Mouse (Mus musculus): ENCODE data around the gene Pmvk. TPM values are rescaled to one million over a fixed set of nuclear protein-coding genes. Genes with fewer than 3 reads are reported as not detected.
A peak's percentile ranks its signal among the peaks of the same experiment; 100 is the strongest.

The Pmvk gene
- polyA plus RNA-seq, 1 experiment from 2014 or later: 123 TPM

DNA sequence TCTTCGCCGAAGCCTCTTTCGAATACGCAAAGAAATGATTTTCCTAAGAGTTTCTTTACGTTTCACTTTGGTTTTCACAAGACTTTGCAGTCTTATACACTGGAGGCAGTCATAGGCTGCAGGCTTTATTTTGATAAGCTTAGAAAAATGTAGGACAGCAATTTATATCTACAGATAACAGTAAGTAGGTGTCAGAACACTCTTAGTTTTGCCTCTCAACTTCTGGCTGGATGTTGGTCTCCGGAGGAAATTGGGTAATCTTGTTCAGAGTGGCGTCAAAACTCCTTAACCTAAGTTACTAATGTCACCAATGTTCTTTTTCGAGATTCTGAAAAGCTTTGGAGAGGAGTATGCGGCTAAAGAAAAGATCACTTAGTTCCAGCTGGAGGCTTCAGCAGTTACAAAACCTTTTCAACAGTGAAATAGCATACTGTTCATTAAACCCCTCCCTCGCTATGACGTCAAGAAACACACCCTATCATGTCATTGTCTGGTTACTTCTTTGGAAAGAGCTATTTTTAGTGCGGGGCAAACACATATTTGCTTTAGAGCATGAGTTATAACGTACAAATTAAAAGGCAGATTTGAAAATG is 4.1 kb downstream of the Pmvk start:
- Histone ChIP-seq H3K9ac (peak overlapping the region; percentile 80; the same call in 1 of the 2 replicates), H3K4me3 (peak overlapping the region; percentile 66), H3K9me3 (no peaks in the 10 kb centered on the region), H3K27me3 (replicated peaks) (no peaks in the 10 kb centered on the region), H3K27ac (peak overlapping the region; percentile 92), H3K36me3 (replicated peaks) (0 out of 2 replicates have a peak, but pooled peaks cover 3% of the 10 kb centered on the region), H3K4me1 (peaks cover 14% of the 10 kb centered on the region; the same call in 1 of the 2 replicates), H3K4me2 (peak overlapping the region; percentile 70)
- peak; percentile 55 for ATAC-seq (replicated peaks)
- 44% methylated on average over 13 of the region's 13 CpGs for WGBS

DNA sequence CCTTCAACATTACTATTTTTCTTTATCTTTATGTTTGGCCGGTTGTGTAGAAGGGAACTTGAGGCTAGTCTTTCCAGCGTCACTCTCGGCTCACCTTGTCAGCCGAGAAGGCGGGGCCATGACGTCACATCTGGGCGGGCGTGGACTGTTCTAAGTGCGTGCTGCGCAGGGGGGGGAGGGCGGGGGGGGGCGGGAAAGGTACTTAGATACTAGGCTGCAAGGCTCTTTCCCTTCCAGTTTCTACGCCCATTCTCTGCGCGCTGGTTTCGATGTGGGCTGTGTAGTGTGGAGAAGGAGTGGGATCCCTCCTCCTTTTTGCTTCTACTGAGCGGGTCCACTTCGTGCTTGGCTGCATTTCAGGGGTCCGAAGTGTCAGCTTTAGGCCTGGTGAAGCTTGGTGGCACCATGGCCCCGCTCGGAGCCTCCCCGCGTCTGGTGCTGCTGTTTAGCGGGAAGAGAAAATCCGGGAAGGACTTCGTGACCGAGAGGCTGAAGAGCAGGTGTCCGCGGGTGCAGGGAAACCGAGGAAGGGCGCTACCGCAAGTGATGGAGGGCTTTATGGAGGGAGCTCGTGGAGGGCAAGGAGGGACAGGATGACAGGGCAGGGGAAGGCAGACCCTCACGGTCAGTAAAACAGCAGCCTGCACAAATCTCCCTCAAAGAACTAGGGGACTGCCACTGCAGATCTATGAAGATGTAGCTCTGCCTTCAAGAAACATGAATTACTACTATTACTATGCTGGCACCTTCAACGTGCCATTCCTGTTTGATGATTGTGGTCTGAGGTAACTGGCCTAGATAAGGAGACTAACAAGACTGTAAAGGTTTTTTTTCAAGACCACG is 4.8 kb downstream of the Pmvk start:
- H3K4me1 ChIP-seq: peaks cover 14% of the 10 kb centered on the region; the same call in 1 of the 2 replicates
- peak overlapping the region; percentile 80 for H3K9ac ChIP-seq
- ATAC-seq (replicated peaks): peak; percentile 92
- H3K27ac ChIP-seq: peak overlapping the region; percentile 92
- 0 out of 2 replicates have a peak, but pooled peaks cover 3% of the 10 kb centered on the region for H3K36me3 ChIP-seq (replicated peaks)
- peak overlapping the region; percentile 66 for H3K4me3 ChIP-seq
- peak overlapping the region; percentile 70 for H3K4me2 ChIP-seq
- no peaks in the 10 kb centered on the region for H3K9me3 ChIP-seq
- under 1% methylated on average over 36 of the region's 36 CpGs for WGBS
- H3K27me3 ChIP-seq (replicated peaks): no peaks in the 10 kb centered on the region

DNA sequence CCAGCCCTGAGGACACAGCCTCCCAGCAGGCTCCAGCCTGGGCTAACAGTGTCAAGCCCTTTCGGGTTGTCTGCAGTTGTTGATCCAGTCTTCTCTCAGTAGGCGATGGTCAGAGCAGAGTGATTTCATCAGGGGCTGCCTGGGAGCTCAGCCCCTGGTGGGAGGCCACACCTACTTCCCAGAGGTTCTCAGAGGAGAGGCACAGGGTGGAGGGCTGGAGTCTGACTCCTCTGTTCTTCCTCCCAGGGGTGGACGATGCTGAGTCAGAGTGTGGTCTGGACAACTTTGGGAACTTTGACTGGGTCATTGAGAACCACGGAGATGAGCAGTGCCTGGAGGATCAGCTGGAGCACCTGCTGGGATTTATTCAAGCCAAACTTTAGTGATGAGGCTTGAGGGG is 13.9 kb downstream of the Pmvk start:
- Histone ChIP-seq H3K4me1 (no peaks in the 10 kb centered on the region), H3K4me3 (no peak overlapping the region), H3K27ac (no peak overlapping the region), H3K27me3 (replicated peaks) (no peaks in the 10 kb centered on the region), H3K36me3 (replicated peaks) (peaks cover 4% of the 10 kb centered on the region; the same call in 1 of the 2 replicates), H3K9ac (no peak overlapping the region), H3K4me2 (no peak overlapping the region), H3K9me3 (no peaks in the 10 kb centered on the region)
- 46% methylated on average over 4 of the region's 4 CpGs for WGBS
- no peak for ATAC-seq (replicated peaks)

DNA sequence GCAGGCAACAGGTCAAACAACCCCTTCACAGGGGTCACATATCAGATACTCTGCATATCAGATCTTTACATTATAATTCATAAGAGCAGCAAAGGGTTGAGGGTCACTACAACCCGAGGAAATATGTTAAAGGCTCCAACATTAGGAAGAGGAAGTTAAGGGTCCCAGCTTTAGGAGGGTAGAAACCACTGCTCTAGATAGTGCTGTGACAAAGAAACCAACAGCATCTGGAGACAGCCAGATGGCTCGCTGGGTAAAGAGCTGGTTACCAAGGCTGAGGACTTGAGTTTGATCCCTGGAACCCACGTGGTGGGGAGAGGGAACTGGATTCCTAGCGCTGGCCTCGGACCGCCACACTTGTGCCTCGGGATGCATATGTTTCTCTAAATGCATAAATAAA is 17.9 kb downstream of the Pmvk start:
- WGBS: 81% methylated on average over 7 of the region's 7 CpGs
- Histone ChIP-seq H3K27ac (no peak overlapping the region), H3K4me2 (no peak overlapping the region), H3K36me3 (replicated peaks) (peaks cover 4% of the 10 kb centered on the region; the same call in 1 of the 2 replicates), H3K4me3 (no peak overlapping the region), H3K4me1 (no peaks in the 10 kb centered on the region), H3K9ac (no peak overlapping the region), H3K9me3 (no peaks in the 10 kb centered on the region), H3K27me3 (replicated peaks) (no peaks in the 10 kb centered on the region)
- ATAC-seq (replicated peaks): no peak

DNA sequence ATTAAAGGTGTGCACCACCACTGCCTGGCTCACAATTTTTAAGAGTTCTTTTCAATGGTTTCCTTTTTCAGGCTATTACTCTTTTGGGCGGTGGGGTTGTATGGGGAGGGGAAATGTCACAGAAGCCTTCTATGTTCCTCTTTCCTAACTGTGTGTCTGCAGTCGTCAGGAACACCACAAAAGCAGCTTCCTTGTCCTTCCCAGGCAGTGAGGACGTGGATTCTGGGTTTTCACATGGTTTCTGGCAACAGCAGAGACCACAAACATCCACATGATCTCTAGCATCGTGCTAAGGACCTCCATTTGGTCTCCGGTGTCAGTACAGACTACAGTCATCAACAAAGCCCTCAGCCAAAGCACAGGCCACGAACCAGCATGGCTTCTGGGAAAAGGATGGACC is 19.5 kb downstream of the Pmvk start:
- H3K9ac ChIP-seq: no peak overlapping the region
- no peaks in the 10 kb centered on the region for H3K27me3 ChIP-seq (replicated peaks)
- peaks cover 4% of the 10 kb centered on the region; the same call in 1 of the 2 replicates for H3K36me3 ChIP-seq (replicated peaks)
- H3K4me1 ChIP-seq: no peaks in the 10 kb centered on the region
- H3K4me3 ChIP-seq: no peak overlapping the region
- H3K27ac ChIP-seq: no peak overlapping the region
- no peak overlapping the region for H3K4me2 ChIP-seq
- WGBS: 81% methylated on average over 6 of the region's 6 CpGs
- no peaks in the 10 kb centered on the region for H3K9me3 ChIP-seq
- no peak for ATAC-seq (replicated peaks)

DNA sequence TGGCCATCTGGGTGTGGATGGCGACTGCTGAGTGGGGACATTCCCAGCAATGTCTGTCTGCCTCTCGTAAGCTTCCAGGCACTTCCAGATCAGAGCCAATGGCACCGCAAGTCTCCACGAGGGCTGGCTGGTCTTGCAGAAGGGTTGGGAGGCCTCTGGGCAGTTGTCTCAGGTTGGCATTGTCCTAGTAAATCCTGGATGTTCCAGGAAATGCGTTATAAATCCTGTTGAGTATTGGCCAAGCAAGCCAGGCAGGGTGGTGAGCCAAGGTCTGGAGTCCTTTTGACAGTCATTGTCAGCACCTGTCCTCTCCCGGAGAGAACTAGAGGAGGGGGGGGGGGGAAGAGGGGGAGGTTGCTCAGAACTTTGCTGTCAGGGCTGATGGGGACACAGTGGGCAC is 24.7 kb downstream of the Pmvk start:
- Histone ChIP-seq H3K4me1 (no peaks in the 10 kb centered on the region), H3K4me3 (no peak overlapping the region), H3K27ac (no peak overlapping the region), H3K36me3 (replicated peaks) (no peaks in the 10 kb centered on the region), H3K4me2 (no peak overlapping the region), H3K9me3 (no peaks in the 10 kb centered on the region), H3K9ac (no peak overlapping the region), H3K27me3 (replicated peaks) (no peaks in the 10 kb centered on the region)
- WGBS: 82% methylated on average over 6 of the region's 6 CpGs
- ATAC-seq (replicated peaks): no peak

DNA sequence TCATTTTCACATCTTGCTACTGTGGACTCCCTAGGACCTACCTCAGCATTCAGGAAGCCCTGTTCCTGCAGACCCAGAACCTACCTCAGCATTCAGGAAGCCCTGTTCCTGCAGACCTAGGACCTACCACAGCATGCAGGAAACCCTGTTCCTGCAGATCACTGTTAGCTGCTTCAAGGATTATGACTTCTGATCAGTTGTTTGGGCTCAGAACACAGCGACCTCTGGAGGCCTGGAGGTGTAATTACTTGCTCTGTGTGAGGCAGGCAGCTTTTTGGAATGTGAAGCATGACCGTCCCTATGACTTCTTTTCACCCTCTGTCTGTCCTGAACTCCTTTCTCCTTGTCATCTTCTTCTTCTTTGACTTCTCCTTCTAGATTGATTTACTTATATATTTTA is 27.1 kb downstream of the Pmvk start:
- no peak overlapping the region for H3K9ac ChIP-seq
- no peaks in the 10 kb centered on the region for H3K4me1 ChIP-seq
- no peak overlapping the region for H3K4me3 ChIP-seq
- no peaks in the 10 kb centered on the region for H3K36me3 ChIP-seq (replicated peaks)
- no peaks in the 10 kb centered on the region for H3K9me3 ChIP-seq
- no peak overlapping the region for H3K27ac ChIP-seq
- 0 out of 2 replicates have a peak, but pooled peaks cover 4% of the 10 kb centered on the region for H3K27me3 ChIP-seq (replicated peaks)
- no peak overlapping the region for H3K4me2 ChIP-seq
- 40% methylated on average over 2 of the region's 2 CpGs for WGBS
- no peak for ATAC-seq (replicated peaks)

DNA sequence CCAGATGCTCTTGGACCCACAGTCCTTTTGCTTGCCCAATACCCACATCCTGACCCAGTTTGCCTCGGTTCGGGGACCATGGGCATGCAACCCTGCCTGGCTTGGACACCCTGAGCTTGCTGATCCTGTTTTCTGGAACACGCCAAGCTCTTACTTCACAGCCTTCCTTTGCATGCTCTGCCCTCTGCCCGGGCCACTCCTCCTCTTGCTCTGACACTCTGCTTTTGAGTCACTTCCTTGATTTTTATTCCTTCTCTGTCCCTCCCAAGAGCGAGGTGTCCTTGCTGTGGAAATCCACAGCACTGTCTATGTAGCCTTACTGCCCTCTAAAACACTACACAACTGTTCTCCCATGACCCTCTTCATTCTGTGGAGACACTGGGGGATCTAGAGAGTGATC is 27.9 kb downstream of the Pmvk start:
- H3K27ac ChIP-seq: no peak overlapping the region
- no peaks in the 10 kb centered on the region for H3K9me3 ChIP-seq
- H3K27me3 ChIP-seq (replicated peaks): 0 out of 2 replicates have a peak, but pooled peaks cover 4% of the 10 kb centered on the region
- H3K4me1 ChIP-seq: no peaks in the 10 kb centered on the region
- 89% methylated on average over 5 of the region's 5 CpGs for WGBS
- ATAC-seq (replicated peaks): no peak
- no peak overlapping the region for H3K9ac ChIP-seq
- H3K4me3 ChIP-seq: no peak overlapping the region
- H3K36me3 ChIP-seq (replicated peaks): no peaks in the 10 kb centered on the region
- H3K4me2 ChIP-seq: no peak overlapping the region

DNA sequence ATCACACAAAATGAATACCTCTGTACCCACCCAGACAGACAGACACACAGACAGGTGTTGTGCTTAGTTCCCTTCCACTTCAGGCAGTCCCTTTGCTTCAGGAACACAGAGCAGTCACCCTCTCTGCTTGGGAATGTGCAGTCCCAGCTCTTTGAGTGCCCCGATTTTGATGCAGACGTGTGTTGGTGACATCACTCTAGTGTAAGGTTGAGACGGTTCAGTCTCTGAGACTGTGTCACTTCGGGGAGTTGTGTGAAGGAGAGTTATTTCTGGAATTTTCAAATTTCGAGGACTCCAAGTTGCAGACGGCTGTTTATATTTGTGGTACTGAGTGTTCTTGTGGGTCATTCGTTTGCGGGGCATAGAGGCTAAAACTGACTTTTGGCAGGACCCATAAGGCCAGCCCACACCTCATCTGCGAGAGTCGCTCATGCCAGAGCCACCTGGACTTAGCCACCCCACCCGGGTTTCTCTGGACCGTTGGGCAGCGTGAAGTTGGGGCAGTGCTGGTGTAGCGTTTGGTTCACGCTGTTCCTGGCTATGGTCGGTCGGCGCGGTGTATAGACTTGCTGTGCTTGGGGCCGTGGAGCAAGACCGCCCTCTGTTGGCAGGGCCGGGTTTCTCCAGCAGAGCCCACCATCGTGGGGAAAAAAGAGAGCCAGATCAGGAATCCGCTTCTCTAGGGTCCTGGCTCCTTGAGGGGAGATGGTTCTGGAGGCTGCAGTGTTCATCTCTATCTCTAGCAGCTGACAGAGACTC is 30.6 kb downstream of the Pmvk start:
- Histone ChIP-seq H3K4me1 (no peaks in the 10 kb centered on the region), H3K36me3 (replicated peaks) (no peaks in the 10 kb centered on the region), H3K27me3 (replicated peaks) (0 out of 2 replicates have a peak, but pooled peaks cover 4% of the 10 kb centered on the region), H3K4me3 (no peak overlapping the region), H3K27ac (no peak overlapping the region), H3K4me2 (no peak overlapping the region), H3K9me3 (no peaks in the 10 kb centered on the region), H3K9ac (no peak overlapping the region)
- no peak; the same call in 1 of the 2 replicates for ATAC-seq (replicated peaks)
- 25% methylated on average over 24 of the region's 24 CpGs for WGBS

DNA sequence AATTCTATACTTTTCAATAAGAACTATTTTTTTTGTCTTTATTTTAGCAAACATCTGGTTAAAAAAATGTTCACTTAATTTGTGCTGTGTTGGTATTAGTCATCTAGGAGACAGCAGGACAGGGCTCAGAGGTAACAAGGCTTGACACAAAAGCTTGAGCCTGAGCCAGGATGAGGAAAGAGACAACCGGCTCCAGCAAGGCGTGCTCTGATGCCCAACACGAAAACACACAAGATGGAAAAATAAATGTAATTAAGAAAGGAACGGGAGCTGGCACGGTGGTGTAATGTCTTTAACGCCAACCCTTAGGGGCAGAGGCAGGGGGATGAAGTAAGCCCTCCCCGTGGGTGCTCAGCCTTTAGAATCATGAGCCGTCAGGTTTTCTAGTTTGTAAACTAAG is 31.8 kb downstream of the Pmvk start:
- no peak for ATAC-seq (replicated peaks)
- H3K27ac ChIP-seq: no peak overlapping the region
- whole genome bisulfite sequencing: 75% methylated on average over 8 of the region's 8 CpGs

DNA sequence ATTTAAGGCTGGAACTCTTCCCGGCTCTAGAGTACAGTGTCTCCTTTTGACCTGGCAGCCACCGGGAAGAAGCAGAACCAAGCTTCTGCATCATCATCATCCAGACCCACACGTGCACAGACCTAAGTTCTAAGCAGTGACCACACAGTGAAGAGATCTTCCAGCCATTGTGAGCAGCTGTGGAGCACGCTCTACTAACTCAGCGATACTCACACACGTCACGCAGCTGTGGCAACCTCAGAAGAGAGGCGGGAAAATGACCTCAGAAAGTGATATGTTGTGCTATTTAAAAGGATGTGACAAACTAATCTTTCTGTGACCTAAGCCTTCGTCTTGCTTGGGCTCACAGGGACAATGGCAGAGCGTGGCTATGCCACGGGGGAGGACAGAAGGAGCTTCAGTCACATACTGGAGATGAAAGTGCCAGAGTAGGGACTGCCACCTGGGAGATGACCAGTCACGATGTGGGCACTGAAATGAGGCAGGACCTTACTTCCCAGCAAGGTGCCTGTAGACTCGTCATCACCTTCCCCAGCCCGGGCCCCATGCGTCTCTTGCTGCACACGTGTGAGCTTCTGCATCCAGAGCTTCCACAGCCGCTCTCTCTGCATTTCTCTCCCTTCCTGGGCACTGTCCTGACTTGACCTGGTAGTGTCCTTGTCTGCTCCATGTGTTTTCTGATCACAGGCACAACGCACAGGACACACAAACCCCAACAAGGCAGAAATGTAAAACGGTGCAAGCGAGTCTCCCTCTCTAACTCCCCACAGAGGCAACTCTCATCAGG is 32.8 kb downstream of the Pmvk start:
- no peaks in the 10 kb centered on the region for H3K9me3 ChIP-seq
- ATAC-seq (replicated peaks): no peak
- 0 out of 2 replicates have a peak, but pooled peaks cover 4% of the 10 kb centered on the region for H3K27me3 ChIP-seq (replicated peaks)
- no peak overlapping the region for H3K27ac ChIP-seq
- H3K9ac ChIP-seq: no peak overlapping the region
- no peaks in the 10 kb centered on the region for H3K36me3 ChIP-seq (replicated peaks)
- H3K4me1 ChIP-seq: no peaks in the 10 kb centered on the region
- WGBS: 47% methylated on average over 20 of the region's 20 CpGs
- no peak overlapping the region for H3K4me3 ChIP-seq
- no peak overlapping the region for H3K4me2 ChIP-seq

More for the DNA sequence above, 31.8 kb downstream of the Pmvk start:
- Histone ChIP-seq H3K27me3 (replicated peaks) (0 out of 2 replicates have a peak, but pooled peaks cover 4% of the 10 kb centered on the region), H3K4me3 (no peak overlapping the region), H3K36me3 (replicated peaks) (no peaks in the 10 kb centered on the region), H3K9ac (no peak overlapping the region), H3K4me2 (no peak overlapping the region), H3K4me1 (no peaks in the 10 kb centered on the region), H3K9me3 (no peaks in the 10 kb centered on the region)

Data from midbrain, embryonic 15.5 days (tissue).